Mouse (Mus musculus): Measurements from ENCODE around the gene Dnal1. TPM values are rescaled to one million over a fixed set of nuclear protein-coding genes. Genes with fewer than 3 reads are reported as not detected.

Gene Dnal1
- polyA plus RNA-seq, 1 experiment from 2014 or later: 6.1 TPM

GRCm38 (mm10) chr12:84178652-84179445, 64.7 kb downstream of the Dnal1 start:
- Histone ChIP-seq H3K9me3 (no peaks in the 10 kb centered on the region), H3K4me1 (peaks cover 83% of the 10 kb centered on the region), H3K9ac (no peak overlapping the region), H3K27me3 (no peaks in the 10 kb centered on the region), H3K27ac (peak overlapping the region; percentile 36), H3K4me2 (no peak overlapping the region), H3K36me3 (peaks cover 1% of the 10 kb centered on the region; the same call in 1 of the 2 replicates), H3K4me3 (no peak overlapping the region)
- 57% methylated on average over 10 of the region's 10 CpGs for WGBS
- no peak for ATAC-seq (ENCODE audit: borderline replicate concordance, extremely low read depth, low FRiP score, low TSS enrichment)

DNA sequence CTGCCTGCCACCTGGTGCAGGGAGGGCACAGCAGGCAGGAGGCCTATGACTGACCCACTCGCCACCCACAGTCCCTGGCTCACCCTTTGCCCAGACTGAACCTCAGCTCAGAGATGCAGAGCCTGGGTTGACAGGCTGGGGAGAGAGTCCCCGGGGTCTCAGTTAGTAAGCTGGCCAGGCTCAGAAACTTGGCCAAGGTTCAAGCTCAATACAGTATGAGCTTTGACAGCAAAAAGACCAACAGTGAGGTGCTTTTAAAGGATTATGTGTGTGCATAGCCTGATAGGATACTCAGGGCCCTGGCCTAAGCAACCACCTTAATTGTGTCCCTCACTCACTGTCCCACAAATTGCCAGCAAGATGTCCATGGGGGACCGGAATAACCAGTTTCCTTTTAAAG, 65.9 kb downstream of the Dnal1 start:
- Histone ChIP-seq H3K4me1 (peaks cover 77% of the 10 kb centered on the region), H3K4me3 (no peak overlapping the region), H3K4me2 (peak overlapping the region; percentile 4; the same call in 1 of the 2 replicates), H3K9ac (no peak overlapping the region), H3K9me3 (no peaks in the 10 kb centered on the region), H3K36me3 (no peaks in the 10 kb centered on the region), H3K27ac (peak overlapping the region; percentile 82), H3K27me3 (no peaks in the 10 kb centered on the region)
- 40% methylated on average over 3 of the region's 3 CpGs for WGBS
- ATAC-seq (ENCODE audit: borderline replicate concordance, extremely low read depth, low FRiP score, low TSS enrichment): no peak

DNA sequence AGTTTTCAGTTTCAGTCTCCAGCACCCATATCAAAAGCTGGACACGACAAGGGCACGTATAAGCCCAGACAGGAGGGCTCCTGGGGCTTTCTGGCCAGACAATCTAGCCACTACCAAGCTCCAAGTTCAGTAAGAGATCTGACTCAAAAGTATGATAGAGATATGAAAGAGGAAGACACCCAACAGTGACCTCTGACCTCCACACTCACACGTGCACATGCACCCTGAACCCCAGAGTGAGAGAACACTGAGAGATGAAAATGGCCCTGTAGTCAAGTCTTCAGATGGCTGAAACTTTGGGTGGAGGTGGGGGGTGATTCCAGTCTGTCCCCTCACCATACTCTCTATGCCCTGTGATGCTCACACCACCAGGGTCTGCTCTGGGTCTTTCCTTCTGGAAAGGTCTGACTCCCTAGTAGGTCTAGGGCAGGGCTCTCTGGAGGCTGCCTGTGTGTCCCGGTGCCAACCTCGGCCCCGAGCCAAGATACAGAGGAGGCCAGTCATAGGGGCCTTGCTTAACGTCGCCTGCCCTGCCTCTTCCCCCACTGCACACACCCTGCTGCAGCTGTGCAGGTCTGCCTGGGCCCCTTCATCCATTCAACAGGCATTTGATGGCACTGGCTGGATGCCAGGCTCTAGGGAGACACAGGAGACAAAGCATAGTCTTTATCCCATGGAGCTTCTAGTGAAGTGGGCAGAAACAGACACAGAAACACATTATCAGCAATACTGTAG, 66.7 kb downstream of the Dnal1 start:
- Histone ChIP-seq H3K27ac (peak overlapping the region; percentile 82), H3K4me2 (peak overlapping the region; percentile 7; the same call in 1 of the 2 replicates), H3K4me3 (no peak overlapping the region), H3K9ac (no peak overlapping the region), H3K36me3 (no peaks in the 10 kb centered on the region), H3K4me1 (peaks cover 78% of the 10 kb centered on the region), H3K9me3 (no peaks in the 10 kb centered on the region), H3K27me3 (no peaks in the 10 kb centered on the region)
- WGBS: 34% methylated on average over 8 of the region's 8 CpGs
- peak; percentile 81 for ATAC-seq (ENCODE audit: borderline replicate concordance, extremely low read depth, low FRiP score, low TSS enrichment)

- ATAC-seq (ENCODE audit: borderline replicate concordance, extremely low read depth, low FRiP score, low TSS enrichment): no peak
- 58% methylated on average over 6 of the region's 6 CpGs for WGBS
- Histone ChIP-seq H3K27me3 (no peaks in the 10 kb centered on the region), H3K27ac (peak overlapping the region; percentile 82; the same call in 1 of the 2 replicates), H3K9ac (no peak overlapping the region), H3K9me3 (no peaks in the 10 kb centered on the region), H3K4me1 (peaks cover 78% of the 10 kb centered on the region), H3K4me3 (no peak overlapping the region), H3K36me3 (no peaks in the 10 kb centered on the region), H3K4me2 (no peak overlapping the region)
Measured at GRCm38 (mm10) chr12:84181999-84182398, 67.8 kb downstream of the Dnal1 start.

DNA sequence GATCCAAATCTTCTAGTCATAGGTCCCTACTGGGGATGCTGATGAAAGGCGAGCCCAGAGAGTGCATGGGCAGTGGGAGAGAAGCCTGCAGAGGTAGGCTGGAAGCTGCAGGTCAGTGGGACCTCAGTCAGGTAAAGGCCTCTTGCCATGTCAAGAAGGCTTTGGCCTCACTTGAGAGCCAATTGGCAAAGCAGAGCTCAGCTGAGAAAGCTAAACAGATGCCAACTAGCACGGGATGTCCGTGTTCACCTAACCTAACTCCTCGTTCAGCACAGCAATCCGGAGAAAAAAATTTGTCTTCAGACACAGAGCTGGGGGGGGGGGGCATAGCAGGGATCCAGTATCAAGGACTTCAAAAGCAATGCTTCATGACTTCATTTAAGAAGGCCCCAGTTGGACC, 70.8 kb downstream of the Dnal1 start:
- no peak for ATAC-seq (ENCODE audit: borderline replicate concordance, extremely low read depth, low FRiP score, low TSS enrichment)
- no peaks in the 10 kb centered on the region for H3K27me3 ChIP-seq
- no peak overlapping the region for H3K4me2 ChIP-seq
- H3K4me1 ChIP-seq: peaks cover 78% of the 10 kb centered on the region
- no peaks in the 10 kb centered on the region for H3K9me3 ChIP-seq
- no peaks in the 10 kb centered on the region for H3K36me3 ChIP-seq
- 72% methylated on average over 5 of the region's 5 CpGs for WGBS
- H3K9ac ChIP-seq: no peak overlapping the region
- no peak overlapping the region for H3K4me3 ChIP-seq
- no peak overlapping the region for H3K27ac ChIP-seq

DNA sequence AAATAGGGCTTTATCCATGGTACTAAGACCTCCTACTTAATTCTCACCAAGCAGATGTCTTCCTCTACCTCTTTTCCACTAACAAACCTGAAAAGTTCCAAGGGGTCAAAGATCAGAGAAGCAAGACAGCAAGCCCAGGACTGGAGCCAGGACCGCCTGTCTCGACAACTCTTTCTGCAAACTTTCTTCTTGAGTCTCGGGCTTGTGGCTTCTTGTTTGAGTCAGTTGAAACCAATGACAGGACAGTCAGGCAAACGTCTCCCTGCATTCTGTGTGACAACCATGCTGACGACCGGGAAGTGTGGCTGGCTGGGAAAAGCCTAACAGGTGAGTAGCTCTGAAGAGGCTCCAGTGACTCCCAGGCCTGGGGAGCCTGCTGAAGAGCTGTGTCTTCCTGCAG, 71.4 kb downstream of the Dnal1 start:
- H3K4me1 ChIP-seq: peaks cover 78% of the 10 kb centered on the region
- H3K27ac ChIP-seq: 0 out of 2 replicates have a peak overlapping the region, but pooled peaks have one; percentile 82
- 52% methylated on average over 6 of the region's 6 CpGs for WGBS

GRCm38 (mm10) chr12:84186536-84186935, 72.4 kb downstream of the Dnal1 start:
- WGBS: 71% methylated on average over 3 of the region's 3 CpGs
- Histone ChIP-seq H3K4me2 (no peak overlapping the region), H3K9ac (no peak overlapping the region), H3K27me3 (no peaks in the 10 kb centered on the region), H3K4me1 (peaks cover 78% of the 10 kb centered on the region), H3K4me3 (no peak overlapping the region), H3K27ac (peak overlapping the region; percentile 82), H3K9me3 (no peaks in the 10 kb centered on the region), H3K36me3 (no peaks in the 10 kb centered on the region)
- no peak for ATAC-seq (ENCODE audit: borderline replicate concordance, extremely low read depth, low FRiP score, low TSS enrichment)

More for the DNA sequence above, 71.4 kb downstream of the Dnal1 start:
- Histone ChIP-seq H3K9ac (no peak overlapping the region), H3K9me3 (no peaks in the 10 kb centered on the region), H3K27me3 (no peaks in the 10 kb centered on the region), H3K4me3 (no peak overlapping the region), H3K4me2 (no peak overlapping the region), H3K36me3 (no peaks in the 10 kb centered on the region)
- no peak for ATAC-seq (ENCODE audit: borderline replicate concordance, extremely low read depth, low FRiP score, low TSS enrichment)

DNA sequence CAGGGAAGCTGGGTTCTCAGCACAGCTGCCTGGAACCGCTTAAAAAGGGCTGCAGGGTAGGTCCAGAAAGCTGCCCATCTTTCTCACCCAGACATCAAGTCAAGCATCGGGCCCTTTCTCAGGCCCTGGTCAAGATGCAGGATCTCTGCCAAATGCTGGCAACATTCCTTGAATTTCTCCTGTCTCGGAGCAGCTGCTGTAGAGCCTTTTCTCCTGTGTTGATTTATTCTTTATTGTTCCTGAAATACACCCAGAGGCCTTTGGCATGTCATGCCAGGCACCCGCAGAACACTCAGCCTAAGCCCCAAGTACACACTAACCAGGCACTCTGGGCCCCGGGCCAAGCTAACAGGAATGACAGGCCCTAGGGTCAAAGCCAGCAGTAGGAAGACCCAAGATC, 72.8 kb downstream of the Dnal1 start:
- H3K27me3 ChIP-seq: no peaks in the 10 kb centered on the region
- WGBS: 30% methylated on average over 5 of the region's 5 CpGs
- H3K4me1 ChIP-seq: peaks cover 78% of the 10 kb centered on the region
- no peak overlapping the region for H3K4me3 ChIP-seq
- no peak for ATAC-seq (ENCODE audit: borderline replicate concordance, extremely low read depth, low FRiP score, low TSS enrichment)
- no peaks in the 10 kb centered on the region for H3K36me3 ChIP-seq
- no peak overlapping the region for H3K4me2 ChIP-seq
- no peaks in the 10 kb centered on the region for H3K9me3 ChIP-seq
- H3K9ac ChIP-seq: no peak overlapping the region
- H3K27ac ChIP-seq: peak overlapping the region; percentile 82

GRCm38 (mm10) chr12:84187752-84188601, 73.8 kb downstream of the Dnal1 start:
- no peaks in the 10 kb centered on the region for H3K27me3 ChIP-seq
- 0 out of 2 replicates have a peak overlapping the region, but pooled peaks have one; percentile 0 for H3K9ac ChIP-seq
- WGBS: 52% methylated on average over 15 of the region's 15 CpGs
- H3K36me3 ChIP-seq: no peaks in the 10 kb centered on the region
- peaks cover 79% of the 10 kb centered on the region for H3K4me1 ChIP-seq
- no peak overlapping the region; the same call in 1 of the 2 replicates for H3K4me2 ChIP-seq
- H3K27ac ChIP-seq: peak overlapping the region; percentile 82
- peak; percentile 33; the same call in 1 of the 2 replicates for ATAC-seq (ENCODE audit: borderline replicate concordance, extremely low read depth, low FRiP score, low TSS enrichment)
- no peak overlapping the region for H3K4me3 ChIP-seq
- H3K9me3 ChIP-seq: no peaks in the 10 kb centered on the region

DNA sequence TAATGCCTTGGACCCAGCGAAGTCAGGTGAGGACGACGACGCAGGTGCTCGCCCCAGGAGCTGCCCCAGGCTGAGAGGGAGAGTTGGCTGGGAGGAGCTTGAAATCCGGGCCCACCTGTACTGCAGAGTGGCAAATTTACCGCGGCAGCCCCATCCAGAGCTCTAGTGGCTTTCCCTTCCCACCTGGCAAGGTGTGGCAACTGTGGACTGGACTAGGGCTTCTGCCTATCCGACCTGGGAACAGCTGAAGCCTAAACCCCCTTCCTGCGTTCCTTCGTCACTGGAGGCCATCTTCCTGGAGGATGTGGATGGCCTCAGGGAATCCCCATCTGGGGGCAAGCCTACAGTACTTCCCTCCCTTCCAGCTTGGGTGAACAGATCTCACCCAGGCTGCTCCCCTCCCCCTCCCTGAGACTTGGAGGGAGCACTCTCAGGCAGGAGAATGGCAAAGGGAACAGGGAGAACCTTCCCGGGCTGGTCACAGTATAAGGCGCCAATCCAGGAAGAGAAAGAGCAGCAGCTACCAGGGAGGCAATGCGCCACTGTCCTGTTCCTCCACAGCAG, 74.8 kb downstream of the Dnal1 start:
- H3K4me3 ChIP-seq: no peak overlapping the region
- H3K9me3 ChIP-seq: no peaks in the 10 kb centered on the region
- no peak for ATAC-seq (ENCODE audit: borderline replicate concordance, extremely low read depth, low FRiP score, low TSS enrichment)
- H3K9ac ChIP-seq: no peak overlapping the region
- peak overlapping the region; percentile 82; the same call in 1 of the 2 replicates for H3K27ac ChIP-seq
- H3K4me1 ChIP-seq: peaks cover 79% of the 10 kb centered on the region
- peak overlapping the region; percentile 21 for H3K4me2 ChIP-seq
- no peaks in the 10 kb centered on the region for H3K27me3 ChIP-seq
- H3K36me3 ChIP-seq: no peaks in the 10 kb centered on the region
- 47% methylated on average over 13 of the region's 14 CpGs for WGBS

GRCm38 (mm10) chr12:84190151-84190820, 76.1 kb downstream of the Dnal1 start:
- no peak for ATAC-seq (ENCODE audit: borderline replicate concordance, extremely low read depth, low FRiP score, low TSS enrichment)
- Histone ChIP-seq H3K4me1 (peaks cover 81% of the 10 kb centered on the region), H3K9ac (no peak overlapping the region), H3K27ac (0 out of 2 replicates have a peak overlapping the region, but pooled peaks have one; percentile 15), H3K27me3 (no peaks in the 10 kb centered on the region), H3K9me3 (no peaks in the 10 kb centered on the region), H3K36me3 (no peaks in the 10 kb centered on the region), H3K4me3 (no peak overlapping the region), H3K4me2 (peak overlapping the region; percentile 94)
- WGBS: 31% methylated on average over 13 of the region's 15 CpGs

Measured in lung, embryonic 15.5 days (tissue).